Mouse (Mus musculus): ENCODE data around the gene Fezf2. TPM values are rescaled to one million over a fixed set of nuclear protein-coding genes. Genes with fewer than 3 reads are reported as not detected.

Fezf2 gene
- polyA plus RNA-seq, 1 experiment from 2014 or later: 0.74 TPM

- Histone ChIP-seq H3K27me3 (peaks cover 99% of the 10 kb centered on the region), H3K4me1 (replicated peaks) (peaks cover 18% of the 10 kb centered on the region), H3K4me3 (no peak overlapping the region), H3K9me3 (no peaks in the 10 kb centered on the region), H3K36me3 (no peaks in the 10 kb centered on the region), H3K27ac (no peak overlapping the region), H3K4me2 (no peak overlapping the region), H3K9ac (no peak overlapping the region)
- WGBS: 2% methylated on average over 15 of the region's 15 CpGs
- no peak for ATAC-seq (ENCODE audit: low FRiP score)
These were observed 1.5 kb upstream of the Fezf2 start for GRCm38 (mm10) chr14:12349334-12350090.

- under 1% methylated on average over 26 of the region's 26 CpGs for WGBS
- Histone ChIP-seq H3K4me1 (replicated peaks) (peaks cover 20% of the 10 kb centered on the region), H3K27me3 (peaks cover 100% of the 10 kb centered on the region), H3K9ac (no peak overlapping the region), H3K36me3 (no peaks in the 10 kb centered on the region), H3K4me3 (no peak overlapping the region), H3K4me2 (no peak overlapping the region), H3K9me3 (no peaks in the 10 kb centered on the region), H3K27ac (no peak overlapping the region)
- ATAC-seq (ENCODE audit: low FRiP score): no peak
These were observed 956 bp downstream of the Fezf2 start for GRCm38 (mm10) chr14:12346865-12347600.

GRCm38 (mm10) chr14:12346011-12346864 lies 1.8 kb downstream of the Fezf2 start:
- Histone ChIP-seq H3K27ac (no peak overlapping the region), H3K4me3 (peak overlapping the region; percentile 4; the same call in 1 of the 2 replicates), H3K9ac (no peak overlapping the region), H3K27me3 (peaks cover 100% of the 10 kb centered on the region), H3K4me2 (0 out of 2 replicates have a peak overlapping the region, but pooled peaks have one; percentile 8), H3K36me3 (no peaks in the 10 kb centered on the region), H3K9me3 (no peaks in the 10 kb centered on the region), H3K4me1 (replicated peaks) (peaks cover 22% of the 10 kb centered on the region)
- ATAC-seq (ENCODE audit: low FRiP score): no peak
- under 1% methylated on average over 50 of the region's 50 CpGs for WGBS

- H3K9me3 ChIP-seq: no peaks in the 10 kb centered on the region
- no peak for ATAC-seq (ENCODE audit: low FRiP score)
- no peak overlapping the region for H3K9ac ChIP-seq
- no peaks in the 10 kb centered on the region for H3K36me3 ChIP-seq
- H3K4me1 ChIP-seq (replicated peaks): peaks cover 22% of the 10 kb centered on the region
- no peak overlapping the region for H3K4me3 ChIP-seq
- H3K4me2 ChIP-seq: peak overlapping the region; percentile 8; the same call in 1 of the 2 replicates
- H3K27ac ChIP-seq: no peak overlapping the region
- H3K27me3 ChIP-seq: peaks cover 100% of the 10 kb centered on the region
- WGBS: under 1% methylated on average over 40 of the region's 40 CpGs
These were observed 2.6 kb downstream of the Fezf2 start for GRCm38 (mm10) chr14:12345241-12345921.

GRCm38 (mm10) chr14:12344746-12345240 lies 3.2 kb downstream of the Fezf2 start:
- H3K27ac ChIP-seq: no peak overlapping the region
- peak overlapping the region; percentile 11; the same call in 1 of the 2 replicates for H3K4me3 ChIP-seq
- peaks cover 100% of the 10 kb centered on the region for H3K27me3 ChIP-seq
- 0 out of 2 replicates have a peak overlapping the region, but pooled peaks have one; percentile 10 for H3K4me2 ChIP-seq
- H3K9ac ChIP-seq: no peak overlapping the region
- peaks cover 22% of the 10 kb centered on the region for H3K4me1 ChIP-seq (replicated peaks)
- WGBS: under 1% methylated on average over 39 of the region's 39 CpGs
- ATAC-seq (ENCODE audit: low FRiP score): no peak
- H3K9me3 ChIP-seq: no peaks in the 10 kb centered on the region
- H3K36me3 ChIP-seq: no peaks in the 10 kb centered on the region

GRCm38 (mm10) chr14:12344061-12344745 lies 3.8 kb downstream of the Fezf2 start:
- Histone ChIP-seq H3K4me2 (no peak overlapping the region), H3K9ac (no peak overlapping the region), H3K4me3 (peak overlapping the region; percentile 11; the same call in 1 of the 2 replicates), H3K36me3 (no peaks in the 10 kb centered on the region), H3K27ac (no peak overlapping the region), H3K27me3 (peaks cover 100% of the 10 kb centered on the region), H3K4me1 (replicated peaks) (peaks cover 22% of the 10 kb centered on the region), H3K9me3 (no peaks in the 10 kb centered on the region)
- WGBS: 3% methylated on average over 24 of the region's 24 CpGs
- no peak for ATAC-seq (ENCODE audit: low FRiP score)

GRCm38 (mm10) chr14:12343451-12343941 lies 4.5 kb downstream of the Fezf2 start:
- H3K4me2 ChIP-seq: no peak overlapping the region
- H3K9ac ChIP-seq: no peak overlapping the region
- H3K4me3 ChIP-seq: no peak overlapping the region
- H3K36me3 ChIP-seq: no peaks in the 10 kb centered on the region
- peaks cover 99% of the 10 kb centered on the region for H3K27me3 ChIP-seq
- WGBS: 4% methylated on average over 20 of the region's 20 CpGs
- H3K27ac ChIP-seq: no peak overlapping the region
- H3K4me1 ChIP-seq (replicated peaks): peaks cover 23% of the 10 kb centered on the region
- no peaks in the 10 kb centered on the region for H3K9me3 ChIP-seq
- no peak for ATAC-seq (ENCODE audit: low FRiP score)

- no peak for ATAC-seq (ENCODE audit: low FRiP score)
- peaks cover 99% of the 10 kb centered on the region for H3K27me3 ChIP-seq
- H3K4me3 ChIP-seq: no peak overlapping the region
- H3K9me3 ChIP-seq: no peaks in the 10 kb centered on the region
- no peak overlapping the region for H3K4me2 ChIP-seq
- H3K36me3 ChIP-seq: no peaks in the 10 kb centered on the region
- peaks cover 28% of the 10 kb centered on the region for H3K4me1 ChIP-seq (replicated peaks)
- H3K9ac ChIP-seq: no peak overlapping the region
- no peak overlapping the region for H3K27ac ChIP-seq
- WGBS: under 1% methylated on average over 23 of the region's 23 CpGs
These were observed 5.4 kb downstream of the Fezf2 start for GRCm38 (mm10) chr14:12342458-12343131.

- 3% methylated on average over 24 of the region's 24 CpGs for WGBS
- no peaks in the 10 kb centered on the region for H3K36me3 ChIP-seq
These were observed 6.1 kb downstream of the Fezf2 start for GRCm38 (mm10) chr14:12341789-12342457.

GRCm38 (mm10) chr14:12341075-12341788 lies 6.8 kb downstream of the Fezf2 start:
- ATAC-seq (ENCODE audit: low FRiP score): no peak
- WGBS: under 1% methylated on average over 42 of the region's 42 CpGs
- no peak overlapping the region for H3K4me3 ChIP-seq

More at GRCm38 (mm10) chr14:12341789-12342457, 6.1 kb downstream of the Fezf2 start:
- no peak for ATAC-seq (ENCODE audit: low FRiP score)
- H3K27me3 ChIP-seq: peaks cover 99% of the 10 kb centered on the region
- no peak overlapping the region for H3K9ac ChIP-seq
- H3K27ac ChIP-seq: no peak overlapping the region
- H3K9me3 ChIP-seq: no peaks in the 10 kb centered on the region
- H3K4me3 ChIP-seq: no peak overlapping the region
- H3K4me2 ChIP-seq: no peak overlapping the region
- H3K4me1 ChIP-seq (replicated peaks): peaks cover 28% of the 10 kb centered on the region

More at GRCm38 (mm10) chr14:12341075-12341788, 6.8 kb downstream of the Fezf2 start:
- no peaks in the 10 kb centered on the region for H3K9me3 ChIP-seq
- H3K9ac ChIP-seq: no peak overlapping the region
- H3K4me2 ChIP-seq: no peak overlapping the region
- H3K4me1 ChIP-seq (replicated peaks): peaks cover 25% of the 10 kb centered on the region
- no peaks in the 10 kb centered on the region for H3K36me3 ChIP-seq
- no peak overlapping the region for H3K27ac ChIP-seq
- peaks cover 99% of the 10 kb centered on the region for H3K27me3 ChIP-seq

Data from hindbrain, embryonic 13.5 days (tissue).